Mouse (Mus musculus) E14TG2a.4 (cell line): ENCODE results near the gene Flad1.

ENCODE experiments used
- CTCF ChIP-seq: conservative IDR thresholded peaks from 2 replicates; pipeline ENCODE4 v1.5.1; 2014; ENCODE audit warnings: low read length
- POU5F1 ChIP-seq: IDR thresholded peaks from 2 replicates; pipeline ENCODE4 v1.6.1; 2014; ENCODE audit warnings: low read length, borderline replicate concordance

- TF ChIP-seq CTCF: no peak
- TF ChIP-seq POU5F1: no peak
Measured at GRCm38 (mm10) chr3:89455786-89456285, 44.2 kb upstream of the Flad1 start.
